Mouse (Mus musculus) cortical plate, adult 2 months (tissue): Measurements from ENCODE around the gene C5ar1. TPM values are rescaled to one million over a fixed set of nuclear protein-coding genes. Genes with fewer than 3 reads are reported as not detected.
"Not testable (repeated sequence)": the region's sequence is repeated elsewhere in the genome, so short reads cannot be mapped to it uniquely, and the experiment has no call there.

Experiments used
- H3K27ac ChIP-seq: fragments of 200-500 bp; 2 replicates; pipeline ENCODE4 v1.5.1; 2012; ENCODE audit warnings: low read length, control low read depth, inconsistent platforms; ENCODE audit not compliant: insufficient read depth
- H3K4me1 ChIP-seq: fragments of 200-500 bp; 2 replicates; pipeline ENCODE4 v1.6.1; 2011; ENCODE audit warnings: low read length; ENCODE audit not compliant: control insufficient read depth, insufficient read depth
- H3K4me3 ChIP-seq: fragments of 200-500 bp; 2 replicates; pipeline ENCODE4 v1.5.1; 2011; ENCODE audit warnings: mild to moderate bottlenecking, low read length, control low read depth; ENCODE audit not compliant: insufficient read depth
- CTCF ChIP-seq: fragments of 200-500 bp; IDR thresholded peaks from 2 replicates; pipeline ENCODE4 v1.5.1; 2011; ENCODE audit warnings: mild to moderate bottlenecking, control low read depth, low read length; ENCODE audit not compliant: insufficient read depth; ENCODE audit errors: extremely low read depth
- POLR2A ChIP-seq: fragments of 200-500 bp; IDR thresholded peaks from 2 replicates; pipeline ENCODE4 v1.6.1; 2011; ENCODE audit warnings: mild to moderate bottlenecking, low read length, control low read depth; ENCODE audit not compliant: insufficient read depth; ENCODE audit errors: extremely low read depth
- polyA plus RNA-seq: library from polyadenylated mRNA; depleted of rRNA; stranded (reverse); fragments of >200 nt; gene quantifications from 2 replicates; pipeline ENCODE4 v1.2.3, GENCODE M21; 2012; rRNA removed

The C5ar1 gene
- 1.5 and 2.0 TPM in 2 replicates for polyA plus RNA-seq

GRCm38 (mm10) chr7:16259110-16259590 is at the start of gene C5ar1:
TSS of gene C5ar1 (minus strand) at chr7:16259540.
- Histone ChIP-seq H3K4me1 (no peaks in the 10 kb centered on the region), H3K4me3 (no peak within 1 kb of the TSS), H3K27ac (no peak within 1 kb of the TSS)
- TF ChIP-seq CTCF, result no peak
- TF ChIP-seq POLR2A, result no peak

GRCm38 (mm10) chr7:16308555-16309317 is 49.4 kb upstream of the C5ar1 start:
- peaks cover 5% of the 10 kb centered on the region; the same call in 1 of the 2 replicates for H3K4me1 ChIP-seq
- H3K4me3 ChIP-seq, result peak overlapping the region; percentile 98
- TF ChIP-seq CTCF (no peak), POLR2A (no peak)
- H3K27ac ChIP-seq, result peak overlapping the region; percentile 38; the same call in 1 of the 2 replicates

- H3K27ac ChIP-seq, result peak within 1 kb of the TSS; percentile 38; the same call in 1 of the 2 replicates
- H3K4me3 ChIP-seq, result peak within 1 kb of the TSS; percentile 98
- H3K4me1 ChIP-seq, result not testable (repeated sequence)
These were observed 48.8 kb upstream of the C5ar1 start, which contains the start of gene Bbc3 for GRCm38 (mm10) chr7:16308093-16308492. TSS of gene Bbc3 (plus strand) at chr7:16308393.

- H3K4me3 ChIP-seq, H3K27ac ChIP-seq, H3K4me1 ChIP-seq: not testable (repeated sequence)
These were observed 47.8 kb upstream of the C5ar1 start for GRCm38 (mm10) chr7:16307141-16307540.

GRCm38 (mm10) chr7:16299419-16300035 is 40.2 kb upstream of the C5ar1 start:
- peak overlapping the region; percentile 41 for H3K4me3 ChIP-seq
- peaks cover 7% of the 10 kb centered on the region for H3K4me1 ChIP-seq
- TF ChIP-seq CTCF, result no peak
- TF ChIP-seq POLR2A, result peak; percentile 36; the same call in 1 of the 2 replicates
- peak overlapping the region; percentile 12; the same call in 1 of the 2 replicates for H3K27ac ChIP-seq

- peak overlapping the region; percentile 12; the same call in 1 of the 2 replicates for H3K27ac ChIP-seq
- TF ChIP-seq POLR2A (no peak), CTCF (no peak)
- H3K4me1 ChIP-seq, result peaks cover 7% of the 10 kb centered on the region
- H3K4me3 ChIP-seq, result peak overlapping the region; percentile 41
These were observed 39.6 kb upstream of the C5ar1 start for GRCm38 (mm10) chr7:16298927-16299326.

DNA sequence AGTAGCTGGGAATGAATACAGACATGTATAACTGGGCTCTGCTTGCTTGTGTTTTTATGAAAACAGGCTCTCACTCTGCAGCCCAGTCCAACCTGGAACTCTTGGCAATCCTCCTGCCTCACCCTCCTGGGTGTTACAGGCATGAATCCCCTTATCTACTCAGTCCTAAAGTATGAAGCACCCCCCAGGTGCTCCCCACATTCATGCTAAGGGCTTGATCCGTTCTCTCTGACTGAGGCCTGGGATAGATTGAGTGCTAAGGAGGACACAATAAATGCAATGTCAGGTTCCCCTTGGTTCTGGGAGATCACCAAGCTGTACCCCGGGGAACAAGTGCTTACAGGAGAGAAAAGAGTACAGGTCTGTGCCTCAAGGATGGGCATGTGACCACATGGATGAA is 38.3 kb upstream of the C5ar1 start:
- peaks cover 7% of the 10 kb centered on the region for H3K4me1 ChIP-seq
- TF ChIP-seq CTCF (no peak), POLR2A (no peak)
- no peak overlapping the region for H3K27ac ChIP-seq
- no peak overlapping the region for H3K4me3 ChIP-seq

DNA sequence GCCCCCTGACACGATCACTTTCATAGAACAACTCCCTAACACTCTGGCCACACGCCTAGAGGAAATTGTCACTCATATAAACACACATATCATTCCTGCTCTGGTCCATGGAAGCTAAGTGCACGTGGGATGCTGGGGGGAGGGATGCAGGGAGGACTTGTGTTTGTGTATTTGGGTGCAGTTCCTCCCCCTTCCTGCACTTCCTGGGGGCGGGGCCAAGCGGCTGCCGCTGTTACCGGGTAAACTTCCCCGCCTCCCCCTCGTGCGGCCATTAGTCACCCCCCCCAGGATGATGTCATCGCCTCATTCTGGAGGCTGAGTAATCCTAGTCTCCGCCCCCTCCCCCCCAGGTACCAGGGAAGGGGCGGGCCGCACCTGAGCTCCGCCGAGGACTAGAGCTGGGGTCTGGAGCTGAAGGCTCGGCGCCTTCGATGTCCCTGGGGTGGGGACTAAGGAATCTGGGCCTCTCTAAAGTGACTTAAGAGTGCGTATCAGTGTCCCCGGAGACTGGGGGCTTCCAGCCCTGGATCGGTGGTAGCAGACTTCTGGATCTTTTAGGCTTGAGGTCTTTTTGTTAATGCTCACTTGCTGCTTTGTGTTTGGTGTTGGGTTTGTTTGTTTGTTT is 37.5 kb upstream of the C5ar1 start:
- no peak for TF ChIP-seq POLR2A
- TF ChIP-seq CTCF, result no peak
- peaks cover 7% of the 10 kb centered on the region for H3K4me1 ChIP-seq
- peak overlapping the region; percentile 91; the same call in 1 of the 2 replicates for H3K27ac ChIP-seq
- peak overlapping the region; percentile 3; the same call in 1 of the 2 replicates for H3K4me3 ChIP-seq

- TF ChIP-seq CTCF (no peak), POLR2A (no peak)
- Histone ChIP-seq H3K4me1 (peaks cover 7% of the 10 kb centered on the region), H3K27ac (peak overlapping the region; percentile 91), H3K4me3 (no peak overlapping the region; the same call in 1 of the 2 replicates)
These were observed 36.8 kb upstream of the C5ar1 start for GRCm38 (mm10) chr7:16296146-16296545.
